Mouse (Mus musculus): ENCODE measurements around the gene Cluap1. TPM values are rescaled to one million over a fixed set of nuclear protein-coding genes. Genes with fewer than 3 reads are reported as not detected.

The Cluap1 gene
- polyA plus RNA-seq, 1 experiment from 2014 or later = 9.2 TPM

GRCm38 (mm10) chr16:3896046-3896445 lies 12.6 kb upstream of the Cluap1 start:
- no peak overlapping the region for H3K4me3 ChIP-seq (ENCODE audit: low read depth, low read length)
- no peak for ATAC-seq
- peak overlapping the region; percentile 83 for H3K27ac ChIP-seq (ENCODE audit: low read depth, low read length)
- no peaks in the 10 kb centered on the region for H3K27me3 ChIP-seq (replicated peaks; ENCODE audit: control insufficient read depth, insufficient read depth, low read length)
- WGBS = 58% methylated on average over 6 of the region's 6 CpGs
- H3K9ac ChIP-seq (ENCODE audit: low read depth, low read length) = no peak overlapping the region
- H3K9me3 ChIP-seq (ENCODE audit: control insufficient read depth) = no peaks in the 10 kb centered on the region
- no peaks in the 10 kb centered on the region for H3K4me1 ChIP-seq (replicated peaks; ENCODE audit: control insufficient read depth, insufficient read depth, low read length)
- TF ChIP-seq CTCF (IDR thresholded peaks at IDR 0.05; ENCODE audit: low read depth) = no peak
- H3K4me2 ChIP-seq (replicated peaks; ENCODE audit: low read depth) = no peak overlapping the region
- peaks cover 26% of the 10 kb centered on the region for H3K36me3 ChIP-seq (ENCODE audit: control insufficient read depth, insufficient read depth)

- Histone ChIP-seq H3K27me3 (replicated peaks; ENCODE audit: control insufficient read depth, insufficient read depth, low read length) (no peaks in the 10 kb centered on the region), H3K36me3 (ENCODE audit: control insufficient read depth, insufficient read depth) (peaks cover 31% of the 10 kb centered on the region), H3K4me2 (replicated peaks; ENCODE audit: low read depth) (no peak overlapping the region), H3K27ac (ENCODE audit: low read depth, low read length) (0 out of 2 replicates have a peak overlapping the region, but pooled peaks have one; percentile 57), H3K9ac (ENCODE audit: low read depth, low read length) (no peak overlapping the region), H3K4me3 (ENCODE audit: low read depth, low read length) (no peak overlapping the region), H3K4me1 (replicated peaks; ENCODE audit: control insufficient read depth, insufficient read depth, low read length) (no peaks in the 10 kb centered on the region), H3K9me3 (ENCODE audit: control insufficient read depth) (no peaks in the 10 kb centered on the region)
- no peak for TF ChIP-seq CTCF (IDR thresholded peaks at IDR 0.05; ENCODE audit: low read depth)
- 58% methylated on average over 1 of the region's 1 CpGs for WGBS
- ATAC-seq = peak; percentile 66
Observed at GRCm38 (mm10) chr16:3896553-3896952, 12.0 kb upstream of the Cluap1 start.

GRCm38 (mm10) chr16:3907471-3907870 lies 1.1 kb upstream of the Cluap1 start:
- H3K27me3 ChIP-seq (replicated peaks; ENCODE audit: control insufficient read depth, insufficient read depth, low read length) = no peaks in the 10 kb centered on the region
- H3K36me3 ChIP-seq (ENCODE audit: control insufficient read depth, insufficient read depth) = peaks cover 39% of the 10 kb centered on the region
- H3K4me2 ChIP-seq (replicated peaks; ENCODE audit: low read depth) = no peak overlapping the region
- H3K4me3 ChIP-seq (ENCODE audit: low read depth, low read length) = no peak overlapping the region
- no peaks in the 10 kb centered on the region for H3K9me3 ChIP-seq (ENCODE audit: control insufficient read depth)
- H3K9ac ChIP-seq (ENCODE audit: low read depth, low read length) = no peak overlapping the region
- ATAC-seq = no peak
- 80% methylated on average over 2 of the region's 2 CpGs for WGBS
- H3K27ac ChIP-seq (ENCODE audit: low read depth, low read length) = no peak overlapping the region
- no peaks in the 10 kb centered on the region for H3K4me1 ChIP-seq (replicated peaks; ENCODE audit: control insufficient read depth, insufficient read depth, low read length)
- no peak for TF ChIP-seq CTCF (IDR thresholded peaks at IDR 0.05; ENCODE audit: low read depth)

- no peaks in the 10 kb centered on the region for H3K9me3 ChIP-seq (ENCODE audit: control insufficient read depth)
- H3K4me1 ChIP-seq (replicated peaks; ENCODE audit: control insufficient read depth, insufficient read depth, low read length) = no peaks in the 10 kb centered on the region
- ATAC-seq = no peak
- no peaks in the 10 kb centered on the region for H3K27me3 ChIP-seq (replicated peaks; ENCODE audit: control insufficient read depth, insufficient read depth, low read length)
- peak overlapping the region; percentile 54; the same call in 1 of the 2 replicates for H3K27ac ChIP-seq (ENCODE audit: low read depth, low read length)
- H3K36me3 ChIP-seq (ENCODE audit: control insufficient read depth, insufficient read depth) = peaks cover 38% of the 10 kb centered on the region
- peak overlapping the region; percentile 64 for H3K9ac ChIP-seq (ENCODE audit: low read depth, low read length)
- WGBS = 3% methylated on average over 20 of the region's 20 CpGs
- no peak for TF ChIP-seq CTCF (IDR thresholded peaks at IDR 0.05; ENCODE audit: low read depth)
- peak overlapping the region; percentile 88 for H3K4me2 ChIP-seq (replicated peaks; ENCODE audit: low read depth)
- peak overlapping the region; percentile 56 for H3K4me3 ChIP-seq (ENCODE audit: low read depth, low read length)
Observed at GRCm38 (mm10) chr16:3909118-3909517, 517 bp downstream of the Cluap1 start.

GRCm38 (mm10) chr16:3920756-3921155 lies 12.2 kb downstream of the Cluap1 start:
- Histone ChIP-seq H3K4me1 (replicated peaks; ENCODE audit: control insufficient read depth, insufficient read depth, low read length) (no peaks in the 10 kb centered on the region), H3K36me3 (ENCODE audit: control insufficient read depth, insufficient read depth) (peaks cover 65% of the 10 kb centered on the region), H3K9me3 (ENCODE audit: control insufficient read depth) (no peaks in the 10 kb centered on the region), H3K27ac (ENCODE audit: low read depth, low read length) (no peak overlapping the region), H3K4me3 (ENCODE audit: low read depth, low read length) (no peak overlapping the region), H3K4me2 (replicated peaks; ENCODE audit: low read depth) (no peak overlapping the region), H3K9ac (ENCODE audit: low read depth, low read length) (no peak overlapping the region), H3K27me3 (replicated peaks; ENCODE audit: control insufficient read depth, insufficient read depth, low read length) (no peaks in the 10 kb centered on the region)
- TF ChIP-seq CTCF (IDR thresholded peaks at IDR 0.05; ENCODE audit: low read depth) = no peak
- ATAC-seq = no peak
- 89% methylated on average over 2 of the region's 2 CpGs for WGBS

GRCm38 (mm10) chr16:3923515-3923914 lies 14.9 kb downstream of the Cluap1 start:
- H3K36me3 ChIP-seq (ENCODE audit: control insufficient read depth, insufficient read depth) = peaks cover 56% of the 10 kb centered on the region
- no peak overlapping the region for H3K4me2 ChIP-seq (replicated peaks; ENCODE audit: low read depth)
- WGBS = 73% methylated on average over 3 of the region's 3 CpGs
- no peaks in the 10 kb centered on the region for H3K9me3 ChIP-seq (ENCODE audit: control insufficient read depth)
- H3K27ac ChIP-seq (ENCODE audit: low read depth, low read length) = no peak overlapping the region
- H3K9ac ChIP-seq (ENCODE audit: low read depth, low read length) = no peak overlapping the region
- no peak for TF ChIP-seq CTCF (IDR thresholded peaks at IDR 0.05; ENCODE audit: low read depth)
- no peaks in the 10 kb centered on the region for H3K4me1 ChIP-seq (replicated peaks; ENCODE audit: control insufficient read depth, insufficient read depth, low read length)
- H3K4me3 ChIP-seq (ENCODE audit: low read depth, low read length) = no peak overlapping the region
- no peak for ATAC-seq
- H3K27me3 ChIP-seq (replicated peaks; ENCODE audit: control insufficient read depth, insufficient read depth, low read length) = no peaks in the 10 kb centered on the region

- Histone ChIP-seq H3K9ac (ENCODE audit: low read depth, low read length) (no peak overlapping the region), H3K4me2 (replicated peaks; ENCODE audit: low read depth) (no peak overlapping the region), H3K4me3 (ENCODE audit: low read depth, low read length) (no peak overlapping the region), H3K9me3 (ENCODE audit: control insufficient read depth) (no peaks in the 10 kb centered on the region), H3K27me3 (replicated peaks; ENCODE audit: control insufficient read depth, insufficient read depth, low read length) (no peaks in the 10 kb centered on the region), H3K4me1 (replicated peaks; ENCODE audit: control insufficient read depth, insufficient read depth, low read length) (no peaks in the 10 kb centered on the region), H3K27ac (ENCODE audit: low read depth, low read length) (no peak overlapping the region), H3K36me3 (ENCODE audit: control insufficient read depth, insufficient read depth) (peaks cover 53% of the 10 kb centered on the region)
- no peak for TF ChIP-seq CTCF (IDR thresholded peaks at IDR 0.05; ENCODE audit: low read depth)
- WGBS = 88% methylated on average over 4 of the region's 4 CpGs
- no peak for ATAC-seq
Observed at GRCm38 (mm10) chr16:3923966-3924365, 15.4 kb downstream of the Cluap1 start.

Data from intestine, postnatal 0 days (tissue).